Comparison of ENCODE assay signal across 10 mouse cellular contexts in genomic region chr10:49256247-49256939, GRCm38 (mm10).
DNase-seq lines count a peak whose midpoint lies in the region; ATAC-seq and TF ChIP-seq lines count a peak whose summit lies in the region.
"Had no signal": no experiment of that assay in that cellular context is flagged by ENCODE, and none has a peak within 500 bp of the region (broad histone marks: within the 10 kb centered on the region; RNA-seq: fewer than 3 reads in every experiment).

No protein-coding gene starts in this region.

- no peaks in the 10 kb centered on the region for H3K27me3 ChIP-seq in forebrain, postnatal 0 days (ENCODE audit: insufficient read depth, low read length)
- H3K27me3 ChIP-seq in midbrain, embryonic 16.5 days (ENCODE audit: control insufficient read depth, insufficient read depth, low read depth, low read length): no peaks in the 10 kb centered on the region
- H3K27me3 ChIP-seq in heart, embryonic 12.5 days (replicated peaks): no peaks in the 10 kb centered on the region
- H3K27me3 ChIP-seq: heart, embryonic 15.5 days had no signal

- H3K36me3 ChIP-seq in forebrain, postnatal 0 days (ENCODE audit: insufficient read depth): no peaks in the 10 kb centered on the region
- H3K36me3 ChIP-seq in midbrain, embryonic 16.5 days (ENCODE audit: control insufficient read depth, insufficient read depth, low read length): no peaks in the 10 kb centered on the region
- no peaks in the 10 kb centered on the region for H3K36me3 ChIP-seq in heart, embryonic 12.5 days
- H3K36me3 ChIP-seq: heart, embryonic 15.5 days had no signal

- H3K9me3 ChIP-seq in forebrain, postnatal 0 days (ENCODE audit: low read length): no peaks in the 10 kb centered on the region
- no peaks in the 10 kb centered on the region for H3K9me3 ChIP-seq in midbrain, embryonic 16.5 days (replicated peaks; ENCODE audit: control insufficient read depth, low read length, poor library complexity, severe bottlenecking)
- no peaks in the 10 kb centered on the region for H3K9me3 ChIP-seq in heart, embryonic 12.5 days (replicated peaks)
- H3K9me3 ChIP-seq: heart, embryonic 15.5 days had no signal

- no peak overlapping the region for H3K4me3 ChIP-seq in forebrain, postnatal 0 days (ENCODE audit: low read depth, low read length)
- H3K4me3 ChIP-seq in midbrain, embryonic 16.5 days (ENCODE audit: low read depth, low read length): no peak overlapping the region
- no peak overlapping the region for H3K4me3 ChIP-seq in heart, embryonic 12.5 days
- H3K4me3 ChIP-seq: heart, embryonic 15.5 days had no signal

- ATAC-seq in forebrain, postnatal 0 days: peak; percentile 95
- peak; percentile 94 for ATAC-seq in midbrain, embryonic 16.5 days
- ATAC-seq in heart, embryonic 12.5 days (ENCODE audit: insufficient number of reproducible peaks, low FRiP score): no peak

- WGBS in forebrain, postnatal 0 days: 2% methylated on average over 2 of the region's 2 CpGs
- WGBS in midbrain, embryonic 16.5 days: 2% methylated on average over 2 of the region's 2 CpGs
- WGBS in heart, embryonic 12.5 days: 7% methylated on average over 2 of the region's 2 CpGs

- no peaks in the 10 kb centered on the region for H3K4me1 ChIP-seq in forebrain, postnatal 0 days (ENCODE audit: insufficient read depth)
- peaks cover 6% of the 10 kb centered on the region for H3K4me1 ChIP-seq in midbrain, embryonic 16.5 days (ENCODE audit: control insufficient read depth, insufficient read depth, low read length)
- H3K4me1 ChIP-seq in heart, embryonic 12.5 days (replicated peaks): no peaks in the 10 kb centered on the region
- H3K4me1 ChIP-seq: heart, embryonic 15.5 days had no signal

- peak; percentile 45 for DNase-seq in NIH3T3 (ENCODE audit: low read depth)
- peak; percentile 46 for DNase-seq in brain, embryonic 18.5 days (ENCODE audit: low read depth, low spot score)
- DNase-seq in forebrain, postnatal 0 days: peak; percentile 56
- no peak for DNase-seq in spleen, postnatal 10 days (ENCODE audit: low spot score in 2 of 2)
- DNase-seq in gastrocnemius, postnatal 25 days: no peak
- DNase-seq: right cerebral cortex, postnatal 4 days had no signal

- H3K9ac ChIP-seq in forebrain, postnatal 0 days: no peak overlapping the region
- no peak overlapping the region for H3K9ac ChIP-seq in midbrain, embryonic 16.5 days (ENCODE audit: low read depth, low read length)
- no peak overlapping the region for H3K9ac ChIP-seq in heart, embryonic 12.5 days
- H3K9ac ChIP-seq: heart, embryonic 15.5 days had no signal

- TF ChIP-seq CTCF in forebrain, postnatal 0 days (IDR thresholded peaks at IDR 0.05; ENCODE audit: low read depth): peak; percentile 32; the same call in 1 of the 2 replicates

- peak overlapping the region; percentile 66 for H3K27ac ChIP-seq in forebrain, postnatal 0 days (ENCODE audit: low read depth, low read length)
- peak overlapping the region; percentile 78 for H3K27ac ChIP-seq in midbrain, embryonic 16.5 days (ENCODE audit: low read length)
- H3K27ac ChIP-seq in heart, embryonic 12.5 days (ENCODE audit: poor library complexity, severe bottlenecking): no peak overlapping the region
- H3K27ac ChIP-seq: heart, embryonic 15.5 days; macrophage had no signal

- no peak overlapping the region for H3K4me2 ChIP-seq in forebrain, postnatal 0 days (ENCODE audit: low read depth)
- no peak overlapping the region for H3K4me2 ChIP-seq in midbrain, embryonic 16.5 days (ENCODE audit: low read length)
- no peak overlapping the region for H3K4me2 ChIP-seq in heart, embryonic 12.5 days
- H3K4me2 ChIP-seq: heart, embryonic 15.5 days had no signal

Comparison
In these comparisons a context has a peak if more than half of its experiments do, and no peak if none do; other contexts are left out.
1. DNase-seq: peak in NIH3T3 (single experiment), brain, embryonic 18.5 days (single experiment) and forebrain, postnatal 0 days (single experiment); none in spleen, postnatal 10 days (0 of 2) and gastrocnemius, postnatal 25 days (single experiment).